Mouse (Mus musculus) limb, embryonic 10.5 days (tissue): Measurements from ENCODE around the gene Ifna6. TPM values are rescaled to one million over a fixed set of nuclear protein-coding genes. Genes with fewer than 3 reads are reported as not detected.
"Not testable (repeated sequence)": the region's sequence is repeated elsewhere in the genome, so short reads cannot be mapped to it uniquely, and the experiment has no call there.

Experiments used
- DNase-seq: peaks from one replicate; pipeline ENCODE4 v3.0.0-alpha.2; 2017; ENCODE audit warnings: low spot score
- H3K27ac ChIP-seq: fragments of 300-500 bp; sonication (generic); 2 replicates; pipeline ENCODE4 v1.5.1; 2016; ENCODE audit warnings: mild to moderate bottlenecking
- H3K27me3 ChIP-seq: fragments of 300-500 bp; sonication (generic); 2 replicates; pipeline ENCODE4 v1.6.1; 2016; ENCODE audit warnings: low read depth, mild to moderate bottlenecking; ENCODE audit not compliant: poor library complexity, severe bottlenecking
- H3K36me3 ChIP-seq: fragments of 300-500 bp; sonication (generic); 2 replicates; pipeline ENCODE4 v1.6.1; 2016; ENCODE audit warnings: mild to moderate bottlenecking, moderate library complexity
- H3K4me1 ChIP-seq: fragments of 300-500 bp; sonication (generic); 2 replicates; pipeline ENCODE4 v1.6.1; 2016
- H3K4me3 ChIP-seq: fragments of 300-500 bp; sonication (generic); 2 replicates; pipeline ENCODE4 v1.5.1; 2016; ENCODE audit warnings: mild to moderate bottlenecking, moderate library complexity
- H3K9me3 ChIP-seq: fragments of 300-500 bp; sonication (generic); replicated peaks from 2 replicates; pipeline ENCODE4 v1.6.1; 2016; ENCODE audit warnings: mild to moderate bottlenecking
- WGBS: fragments of 180-500 bp; shearing (Covaris S2); methylation state at CpG from one replicate; pipeline ENCODE4 v1.1.7; 2016; 5-methylcytosine and 5-hydroxymethylcytosine counted together
- polyA plus RNA-seq: library from polyadenylated mRNA; unstranded; fragments of >200 nt; fragmentation: Nextera tagmentation; extraction: Ambion mirVana; gene quantifications from 2 replicates; pipeline ENCODE4 v1.2.1, GENCODE M21; 2016

The Ifna6 gene
- polyA plus RNA-seq = not detected in 2 replicates

GRCm38 (mm10) chr4:88827116-88827515, at the start of gene Ifna6:
Gene Ifna6, plus strand, starts transcription at chr4:88827416.
- not testable (repeated sequence) for H3K4me3 ChIP-seq, H3K9me3 ChIP-seq, H3K4me1 ChIP-seq, H3K36me3 ChIP-seq, DNase-seq, H3K27ac ChIP-seq, H3K27me3 ChIP-seq

- H3K9me3 ChIP-seq, H3K4me1 ChIP-seq, H3K27me3 ChIP-seq, DNase-seq, H3K27ac ChIP-seq, H3K36me3 ChIP-seq, H3K4me3 ChIP-seq: not testable (repeated sequence)
- WGBS = no CpG with 5 or more reads among the region's 29 CpGs
These were observed 47.7 kb upstream of the Ifna6 start, which contains the start of gene Gm13272 for GRCm38 (mm10) chr4:88779550-88779949. Gene Gm13272, plus strand, starts transcription at chr4:88779850.

- DNase-seq, H3K9me3 ChIP-seq, H3K27me3 ChIP-seq, H3K4me1 ChIP-seq, H3K27ac ChIP-seq, H3K36me3 ChIP-seq, H3K4me3 ChIP-seq: not testable (repeated sequence)
- WGBS = 54% methylated on average over 16 of the region's 18 CpGs
These were observed 46.9 kb upstream of the Ifna6 start for GRCm38 (mm10) chr4:88780320-88780719.

DNA sequence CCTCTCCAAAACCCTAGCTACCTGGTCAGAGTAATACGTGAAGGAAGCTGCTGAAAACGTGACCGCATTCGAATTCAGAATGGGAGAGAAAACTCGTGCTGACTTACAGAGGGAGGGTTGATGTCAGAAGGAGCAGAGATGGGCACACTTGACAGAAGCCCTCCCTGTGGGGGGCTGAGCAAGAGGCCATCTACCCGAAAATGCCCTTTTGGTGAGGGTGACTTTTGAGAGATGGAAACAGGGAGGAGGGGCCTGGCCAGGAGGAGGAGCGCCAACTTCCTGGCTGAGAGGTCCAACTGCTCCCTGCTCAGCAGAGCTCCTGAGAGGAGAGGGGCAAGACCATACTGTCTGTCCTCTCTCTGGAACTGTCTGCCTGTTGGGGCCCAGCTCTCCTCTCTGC, 45.4 kb upstream of the Ifna6 start, which contains the start of gene Ifnz:
Ifnz (plus strand) TSS at position 301 of the 400 bp plus-strand sequence.
- not testable (repeated sequence) for H3K4me1 ChIP-seq, DNase-seq, H3K27ac ChIP-seq, H3K27me3 ChIP-seq, H3K9me3 ChIP-seq, H3K36me3 ChIP-seq
- WGBS = 18% methylated on average over 4 of the region's 7 CpGs
- peak within 1 kb of the TSS; percentile 31; the same call in 1 of the 2 replicates for H3K4me3 ChIP-seq

GRCm38 (mm10) chr4:88782335-88782734, 44.9 kb upstream of the Ifna6 start:
- not testable (repeated sequence) for H3K27me3 ChIP-seq, H3K36me3 ChIP-seq, H3K4me1 ChIP-seq, H3K9me3 ChIP-seq, DNase-seq, H3K27ac ChIP-seq
- WGBS = 0% methylated on average over 16 of the region's 31 CpGs
- H3K4me3 ChIP-seq = peak overlapping the region; percentile 31; the same call in 1 of the 2 replicates

DNA sequence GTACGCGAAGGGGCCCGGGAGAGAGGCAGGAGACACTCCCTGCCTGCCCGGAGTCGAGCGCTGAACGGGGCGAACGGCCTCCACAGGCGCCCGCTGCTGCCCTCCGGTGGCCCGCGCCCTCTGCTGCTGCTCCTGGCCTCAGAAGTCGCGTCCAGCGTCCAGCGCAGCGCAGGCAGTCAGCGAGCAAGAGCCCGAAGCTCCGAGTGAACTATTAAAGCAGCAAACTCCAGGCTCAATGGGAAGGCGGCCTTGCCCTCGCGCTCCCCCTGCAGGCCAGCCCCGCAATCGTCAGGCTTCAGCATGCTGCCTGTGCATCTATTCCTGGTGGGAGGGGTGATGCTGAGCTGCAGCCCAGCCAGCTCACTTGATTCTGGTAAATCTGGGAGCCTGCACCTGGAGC, 41.8 kb upstream of the Ifna6 start, which contains the start of gene Gm13276:
Gm13276 (plus strand) TSS at position 301 of the 400 bp plus-strand sequence.
- H3K27me3 ChIP-seq, H3K27ac ChIP-seq, H3K36me3 ChIP-seq, H3K9me3 ChIP-seq, H3K4me3 ChIP-seq, DNase-seq, H3K4me1 ChIP-seq: not testable (repeated sequence)
- WGBS = no CpG with 5 or more reads among the region's 27 CpGs

DNA sequence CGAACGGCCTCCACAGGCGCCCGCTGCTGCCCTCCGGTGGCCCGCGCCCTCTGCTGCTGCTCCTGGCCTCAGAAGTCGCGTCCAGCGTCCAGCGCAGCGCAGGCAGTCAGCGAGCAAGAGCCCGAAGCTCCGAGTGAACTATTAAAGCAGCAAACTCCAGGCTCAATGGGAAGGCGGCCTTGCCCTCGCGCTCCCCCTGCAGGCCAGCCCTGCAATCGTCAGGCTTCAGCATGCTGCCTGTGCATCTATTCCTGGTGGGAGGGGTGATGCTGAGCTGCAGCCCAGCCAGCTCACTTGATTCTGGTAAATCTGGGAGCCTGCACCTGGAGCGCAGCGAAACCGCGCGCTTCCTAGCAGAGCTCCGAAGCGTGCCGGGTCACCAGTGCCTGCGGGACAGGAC, 38.8 kb upstream of the Ifna6 start, which contains the start of gene Gm13277:
Gm13277 (plus strand) TSS at position 231 of the 400 bp plus-strand sequence.
- H3K9me3 ChIP-seq, H3K4me3 ChIP-seq, DNase-seq, H3K4me1 ChIP-seq, H3K27me3 ChIP-seq, H3K27ac ChIP-seq, H3K36me3 ChIP-seq: not testable (repeated sequence)
- WGBS = 0% methylated on average over 4 of the region's 28 CpGs

GRCm38 (mm10) chr4:88791250-88791649, 36.0 kb upstream of the Ifna6 start, which contains the start of gene Gm13278:
Gene Gm13278, plus strand, starts transcription at chr4:88791550.
- H3K27me3 ChIP-seq = not testable (repeated sequence)
- WGBS = no CpG with 5 or more reads among the region's 28 CpGs

GRCm38 (mm10) chr4:88793936-88794675, 33.1 kb upstream of the Ifna6 start, which contains the start of gene Gm13275:
Gene Gm13275, plus strand, starts transcription at chr4:88794487.
- not testable (repeated sequence) for H3K27ac ChIP-seq, H3K4me3 ChIP-seq, H3K4me1 ChIP-seq, H3K27me3 ChIP-seq, H3K36me3 ChIP-seq, DNase-seq, H3K9me3 ChIP-seq
- WGBS = 2% methylated on average over 21 of the region's 52 CpGs

More at GRCm38 (mm10) chr4:88791250-88791649, 36.0 kb upstream of the Ifna6 start, which contains the start of gene Gm13278:
- not testable (repeated sequence) for H3K27ac ChIP-seq, DNase-seq, H3K4me3 ChIP-seq, H3K9me3 ChIP-seq, H3K4me1 ChIP-seq, H3K36me3 ChIP-seq

GRCm38 (mm10) chr4:88797097-88797496, 30.1 kb upstream of the Ifna6 start, which contains the start of gene Gm13279:
Gene Gm13279, plus strand, starts transcription at chr4:88797397.
- H3K9me3 ChIP-seq, H3K4me3 ChIP-seq, DNase-seq, H3K36me3 ChIP-seq, H3K4me1 ChIP-seq, H3K27ac ChIP-seq, H3K27me3 ChIP-seq: not testable (repeated sequence)
- no CpG with 5 or more reads among the region's 28 CpGs for whole genome bisulfite sequencing

DNA sequence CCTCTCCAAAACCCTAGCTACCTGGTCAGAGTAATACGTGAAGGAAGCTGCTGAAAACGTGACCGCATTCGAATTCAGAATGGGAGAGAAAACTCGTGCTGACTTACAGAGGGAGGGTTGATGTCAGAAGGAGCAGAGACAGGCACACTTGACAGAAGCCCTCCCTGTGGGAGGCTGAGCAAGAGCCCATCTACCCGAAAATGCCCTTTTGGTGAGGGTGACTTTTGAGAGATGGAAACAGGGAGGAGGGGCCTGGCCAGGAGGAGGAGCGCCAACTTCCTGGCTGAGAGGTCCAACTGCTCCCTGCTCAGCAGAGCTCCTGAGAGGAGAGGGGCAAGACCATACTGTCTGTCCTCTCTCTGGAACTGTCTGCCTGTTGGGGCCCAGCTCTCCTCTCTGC, 27.9 kb upstream of the Ifna6 start, which contains the start of gene Gm13285:
Gm13285 (plus strand) TSS at position 301 of the 400 bp plus-strand sequence.
- WGBS = 9% methylated on average over 6 of the region's 7 CpGs
- H3K27me3 ChIP-seq, H3K4me3 ChIP-seq: not testable (repeated sequence)

DNA sequence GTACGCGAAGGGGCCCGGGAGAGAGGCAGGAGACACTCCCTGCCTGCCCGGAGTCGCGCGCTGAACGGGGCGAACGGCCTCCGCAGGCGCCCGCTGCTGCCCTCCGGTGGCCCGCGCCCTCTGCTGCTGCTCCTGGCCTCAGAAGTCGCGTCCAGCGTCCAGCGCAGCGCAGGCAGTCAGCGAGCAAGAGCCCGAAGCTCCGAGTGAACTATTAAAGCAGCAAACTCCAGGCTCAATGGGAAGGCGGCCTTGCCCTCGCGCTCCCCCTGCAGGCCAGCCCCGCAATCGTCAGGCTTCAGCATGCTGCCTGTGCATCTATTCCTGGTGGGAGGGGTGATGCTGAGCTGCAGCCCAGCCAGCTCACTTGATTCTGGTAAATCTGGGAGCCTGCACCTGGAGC, 24.3 kb upstream of the Ifna6 start, which contains the start of gene Gm13287:
Gm13287 (plus strand) TSS at position 301 of the 400 bp plus-strand sequence.
- not testable (repeated sequence) for DNase-seq, H3K27ac ChIP-seq, H3K4me1 ChIP-seq, H3K4me3 ChIP-seq, H3K36me3 ChIP-seq, H3K9me3 ChIP-seq
- WGBS = no CpG with 5 or more reads among the region's 29 CpGs
- peaks cover 10% of the 10 kb centered on the region for H3K27me3 ChIP-seq

More for the DNA sequence above, 27.9 kb upstream of the Ifna6 start, which contains the start of gene Gm13285:
- not testable (repeated sequence) for DNase-seq, H3K27ac ChIP-seq, H3K4me1 ChIP-seq, H3K36me3 ChIP-seq, H3K9me3 ChIP-seq

DNA sequence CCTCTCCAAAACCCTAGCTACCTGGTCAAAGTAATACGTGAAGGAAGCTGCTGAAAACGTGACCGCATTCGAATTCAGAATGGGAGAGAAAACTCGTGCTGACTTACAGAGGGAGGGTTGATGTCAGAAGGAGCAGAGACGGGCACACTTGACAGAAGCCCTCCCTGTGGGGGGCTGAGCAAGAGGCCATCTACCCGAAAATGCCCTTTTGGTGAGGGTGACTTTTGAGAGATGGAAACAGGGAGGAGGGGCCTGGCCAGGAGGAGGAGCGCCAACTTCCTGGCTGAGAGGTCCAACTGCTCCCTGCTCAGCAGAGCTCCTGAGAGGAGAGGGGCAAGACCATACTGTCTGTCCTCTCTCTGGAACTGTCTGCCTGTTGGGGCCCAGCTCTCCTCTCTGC, 22.0 kb upstream of the Ifna6 start, which contains the start of gene Gm13288:
Gm13288 (plus strand) TSS at position 301 of the 400 bp plus-strand sequence.
- not testable (repeated sequence) for H3K27ac ChIP-seq, H3K36me3 ChIP-seq, H3K4me3 ChIP-seq, H3K4me1 ChIP-seq, DNase-seq, H3K9me3 ChIP-seq
- peaks cover 10% of the 10 kb centered on the region for H3K27me3 ChIP-seq
- no CpG with 5 or more reads among the region's 8 CpGs for WGBS
